Mouse (Mus musculus) 416B (cell line): ENCODE data around the gene Gnaz.
"Not testable (repeated sequence)": the region's sequence is repeated elsewhere in the genome, so short reads cannot be mapped to it uniquely, and the experiment has no call there.

Source experiments
- DNase-seq: peaks from one replicate; pipeline ENCODE4 v3.0.0; 2011; ENCODE audit warnings: low read depth

Gnaz gene

GRCm38 (mm10) chr10:75030234-75030633, 63.3 kb downstream of the Gnaz start:
- DNase-seq: no peak

GRCm38 (mm10) chr10:75031345-75032114, 64.6 kb downstream of the Gnaz start:
- DNase-seq: no peak

- DNase-seq: no peak
These were observed 65.4 kb downstream of the Gnaz start, which contains the start of gene Rsph14 for GRCm38 (mm10) chr10:75032395-75032794. Gene Rsph14 (minus strand): TSS chr10:75032586.

GRCm38 (mm10) chr10:75036883-75037379, 70.0 kb downstream of the Gnaz start, which contains the start of gene Rab36:
Gene Rab36 (plus strand): TSS chr10:75037058.
- DNase-seq: no peak

GRCm38 (mm10) chr10:75042060-75042459, 75.1 kb downstream of the Gnaz start:
- DNase-seq: not testable (repeated sequence)

GRCm38 (mm10) chr10:75044459-75044858, 77.5 kb downstream of the Gnaz start:
- no peak for DNase-seq

GRCm38 (mm10) chr10:75045831-75046230, 78.9 kb downstream of the Gnaz start:
- DNase-seq: no peak

GRCm38 (mm10) chr10:75048711-75049110, 81.7 kb downstream of the Gnaz start:
- no peak for DNase-seq

GRCm38 (mm10) chr10:75051364-75052074, 84.5 kb downstream of the Gnaz start:
- no peak for DNase-seq

- DNase-seq: no peak
These were observed 85.9 kb downstream of the Gnaz start for GRCm38 (mm10) chr10:75052902-75053301.

- DNase-seq: no peak
These were observed 86.7 kb downstream of the Gnaz start for GRCm38 (mm10) chr10:75053655-75054054.

GRCm38 (mm10) chr10:75054125-75054524, 87.1 kb downstream of the Gnaz start:
- DNase-seq: peak; percentile 59

- peak; percentile 53 for DNase-seq
These were observed 88.7 kb downstream of the Gnaz start for GRCm38 (mm10) chr10:75055672-75056071.

- DNase-seq: no peak
These were observed 89.3 kb downstream of the Gnaz start for GRCm38 (mm10) chr10:75056255-75056654.

- DNase-seq: no peak
These were observed 91.4 kb downstream of the Gnaz start for GRCm38 (mm10) chr10:75058336-75058735.

- DNase-seq: peak; percentile 69
These were observed 91.9 kb downstream of the Gnaz start for GRCm38 (mm10) chr10:75058761-75059395.

GRCm38 (mm10) chr10:75059396-75059795, 92.4 kb downstream of the Gnaz start:
- peak; percentile 84 for DNase-seq

GRCm38 (mm10) chr10:75060217-75060842, 93.4 kb downstream of the Gnaz start, which contains the start of gene Bcr:
Gene Bcr (plus strand): TSS chr10:75060592.
- DNase-seq: peak; percentile 82

- no peak for DNase-seq
These were observed 93.9 kb downstream of the Gnaz start for GRCm38 (mm10) chr10:75060843-75061235.

- no peak for DNase-seq
These were observed 94.6 kb downstream of the Gnaz start for GRCm38 (mm10) chr10:75061341-75062188.

GRCm38 (mm10) chr10:75062189-75062561, 95.2 kb downstream of the Gnaz start:
- DNase-seq: peak; percentile 52
